In the genomic region with DNA sequence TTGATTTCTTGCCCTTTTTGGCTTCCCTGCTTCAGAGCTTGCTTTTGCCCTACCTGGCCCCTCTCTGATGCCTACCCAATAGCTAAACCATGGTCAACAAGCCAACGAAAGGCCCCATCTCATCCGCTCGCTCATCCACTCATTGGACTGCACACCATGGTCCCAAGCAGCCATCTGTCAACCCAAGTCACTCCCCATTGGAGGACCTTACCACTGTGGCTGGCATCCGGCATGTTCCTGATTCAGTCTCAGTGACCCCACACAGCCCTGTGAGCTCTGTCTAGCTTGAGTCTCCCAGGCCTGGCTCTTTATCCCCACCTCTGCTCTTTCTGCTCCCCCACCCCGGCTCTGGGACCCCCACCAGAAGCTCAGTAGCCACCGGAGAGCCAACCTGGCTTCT, we compare ENCODE assay signal across 15 mouse cellular contexts.
"Had no signal": no experiment of that assay in that cellular context is flagged by ENCODE, and none has a peak within 500 bp of the region (broad histone marks: within the 10 kb centered on the region; RNA-seq: fewer than 3 reads in every experiment).

No protein-coding gene starts in this region.

- H3K27ac ChIP-seq: left cerebral cortex, adult 2 months; liver, embryonic 13.5 days; macrophage; midbrain, embryonic 12.5 days; midbrain, embryonic 15.5 days; neural tube, embryonic 12.5 days; neural tube, embryonic 15.5 days had no signal

- DNase-seq: kidney, postnatal 25 days; layer of hippocampus, postnatal 36 days; liver, embryonic 13.5 days; right cerebral cortex, adult 18-20 months; right cerebral cortex, postnatal 14 days; right cerebral cortex, postnatal 4 days; thymus, adult 18-20 months; thymus, postnatal 36 days had no signal

- H3K9ac ChIP-seq: liver, embryonic 13.5 days; lung, embryonic 14.5 days; midbrain, embryonic 12.5 days; midbrain, embryonic 15.5 days; neural tube, embryonic 12.5 days; neural tube, embryonic 15.5 days had no signal

- H3K4me3 ChIP-seq: left cerebral cortex, adult 2 months; liver, embryonic 13.5 days; midbrain, embryonic 12.5 days; midbrain, embryonic 15.5 days; neural tube, embryonic 12.5 days; neural tube, embryonic 15.5 days had no signal

- H3K36me3 ChIP-seq: midbrain, embryonic 12.5 days; midbrain, embryonic 15.5 days; neural tube, embryonic 12.5 days; neural tube, embryonic 15.5 days had no signal

- H3K4me1 ChIP-seq: liver, embryonic 13.5 days; midbrain, embryonic 15.5 days; neural tube, embryonic 12.5 days had no signal

- ATAC-seq: midbrain, embryonic 15.5 days had no signal

- H3K4me2 ChIP-seq: liver, embryonic 13.5 days; lung, embryonic 14.5 days; midbrain, embryonic 12.5 days; midbrain, embryonic 15.5 days; neural tube, embryonic 12.5 days; neural tube, embryonic 15.5 days had no signal

- H3K27me3 ChIP-seq: liver, embryonic 13.5 days; midbrain, embryonic 12.5 days; midbrain, embryonic 15.5 days; neural tube, embryonic 12.5 days; neural tube, embryonic 15.5 days had no signal

- H3K9me3 ChIP-seq: midbrain, embryonic 12.5 days; midbrain, embryonic 15.5 days; neural tube, embryonic 15.5 days had no signal
